Mouse (Mus musculus): ENCODE measurements around the gene Ino80d. TPM values are rescaled to one million over a fixed set of nuclear protein-coding genes. Genes with fewer than 3 reads are reported as not detected.

Gene Ino80d
- polyA plus RNA-seq, 1 experiment from 2014 or later, result 4.9 TPM

GRCm38 (mm10) chr1:63112151-63112864 lies 2.2 kb downstream of the Ino80d start:
- Histone ChIP-seq H3K36me3 (ENCODE audit: control insufficient read depth, insufficient read depth) (no peaks in the 10 kb centered on the region), H3K27me3 (ENCODE audit: control insufficient read depth, insufficient read depth, low read depth, low read length) (no peaks in the 10 kb centered on the region), H3K9me3 (replicated peaks; ENCODE audit: control insufficient read depth, low read length) (no peaks in the 10 kb centered on the region), H3K4me1 (ENCODE audit: control insufficient read depth, low read depth, low read length) (peaks cover 20% of the 10 kb centered on the region), H3K27ac (ENCODE audit: low read length) (peak overlapping the region; percentile 98), H3K4me2 (ENCODE audit: low read depth, low read length) (peak overlapping the region; percentile 81), H3K9ac (ENCODE audit: low read depth, low read length) (peak overlapping the region; percentile 99), H3K4me3 (ENCODE audit: low read depth, low read length) (peak overlapping the region; percentile 90)
- 40% methylated on average over 8 of the region's 8 CpGs for WGBS (ENCODE audit: insufficient replicate concordance)
- ATAC-seq (ENCODE audit: low read depth), result no peak

DNA sequence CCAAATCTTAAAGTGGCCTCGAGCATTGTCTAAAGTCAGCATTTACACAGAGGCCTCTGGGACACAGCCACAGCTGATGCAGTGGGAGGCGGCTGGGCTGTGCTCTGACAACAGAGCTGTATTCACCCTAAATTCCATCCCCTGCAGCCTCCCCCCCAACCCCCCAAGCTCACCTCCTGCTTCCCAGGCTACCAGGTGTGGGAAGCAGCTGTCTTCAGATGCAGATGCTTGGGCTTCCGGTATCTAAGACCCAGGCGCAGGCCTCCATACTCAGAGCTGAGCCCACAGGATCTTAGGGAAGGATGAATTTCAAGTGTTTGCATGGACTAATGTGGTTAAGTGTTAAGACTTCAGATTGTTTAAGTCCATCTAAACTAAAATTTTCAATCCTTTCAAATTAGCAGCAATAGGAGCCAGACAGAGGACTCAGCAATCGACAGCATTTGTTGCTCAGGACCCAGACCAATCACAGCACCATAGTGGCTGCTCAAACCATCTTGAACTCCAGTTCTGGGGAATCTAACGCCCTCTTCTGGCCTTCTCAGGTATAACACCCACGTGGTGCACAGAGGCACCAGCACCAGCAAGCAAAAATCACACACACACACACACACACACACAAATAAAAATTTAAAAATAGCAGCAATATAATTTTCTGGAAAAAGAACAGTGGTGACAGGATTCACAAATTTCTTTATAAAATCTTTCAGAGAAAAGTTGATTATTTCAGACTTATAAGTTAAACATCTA lies 3.8 kb downstream of the Ino80d start:
- Histone ChIP-seq H3K4me1 (ENCODE audit: control insufficient read depth, low read depth, low read length) (peaks cover 12% of the 10 kb centered on the region), H3K9ac (ENCODE audit: low read depth, low read length) (no peak overlapping the region), H3K27ac (ENCODE audit: low read length) (no peak overlapping the region), H3K36me3 (ENCODE audit: control insufficient read depth, insufficient read depth) (no peaks in the 10 kb centered on the region), H3K27me3 (ENCODE audit: control insufficient read depth, insufficient read depth, low read depth, low read length) (no peaks in the 10 kb centered on the region), H3K9me3 (replicated peaks; ENCODE audit: control insufficient read depth, low read length) (no peaks in the 10 kb centered on the region), H3K4me3 (ENCODE audit: low read depth, low read length) (no peak overlapping the region), H3K4me2 (ENCODE audit: low read depth, low read length) (no peak overlapping the region)
- 56% methylated on average over 7 of the region's 7 CpGs for WGBS (ENCODE audit: insufficient replicate concordance)
- ATAC-seq (ENCODE audit: low read depth), result no peak

DNA sequence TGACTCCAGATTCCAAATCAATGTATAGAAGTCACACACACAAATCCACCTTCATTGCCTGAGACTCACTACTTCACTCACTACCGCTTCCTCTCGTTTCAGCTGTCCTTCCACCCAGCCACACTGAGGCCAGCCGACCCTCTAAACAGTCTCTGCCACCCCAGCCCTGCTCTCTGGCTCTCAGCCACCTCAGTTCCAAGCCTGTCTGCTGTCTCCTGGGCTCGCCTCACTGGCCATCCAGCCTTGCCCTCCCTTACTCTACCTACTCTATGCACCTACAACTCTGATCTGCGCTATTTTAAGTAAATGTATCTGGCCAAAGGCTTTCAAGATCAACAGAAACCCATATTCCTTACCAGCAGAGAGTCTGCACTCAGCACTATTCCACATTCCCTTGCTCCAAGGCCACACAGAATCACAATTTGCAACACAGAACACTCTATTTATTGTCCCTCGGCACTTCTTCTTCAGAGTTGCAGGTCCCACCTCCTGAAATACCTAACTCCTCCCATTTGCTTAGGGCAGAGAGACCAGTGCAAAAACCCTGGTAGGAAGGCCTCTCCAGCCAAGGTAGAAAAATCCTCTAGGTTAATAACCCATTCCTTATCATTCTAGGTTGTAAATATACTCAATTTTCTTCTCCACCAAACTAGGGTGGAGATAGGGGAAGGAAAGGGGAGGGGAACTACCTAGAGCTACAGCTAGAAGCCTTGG lies 6.7 kb downstream of the Ino80d start:
- Histone ChIP-seq H3K27me3 (ENCODE audit: control insufficient read depth, insufficient read depth, low read depth, low read length) (no peaks in the 10 kb centered on the region), H3K9ac (ENCODE audit: low read depth, low read length) (no peak overlapping the region), H3K27ac (ENCODE audit: low read length) (no peak overlapping the region), H3K4me1 (ENCODE audit: control insufficient read depth, low read depth, low read length) (peaks cover 12% of the 10 kb centered on the region), H3K4me3 (ENCODE audit: low read depth, low read length) (no peak overlapping the region), H3K9me3 (replicated peaks; ENCODE audit: control insufficient read depth, low read length) (no peaks in the 10 kb centered on the region), H3K4me2 (ENCODE audit: low read depth, low read length) (no peak overlapping the region), H3K36me3 (ENCODE audit: control insufficient read depth, insufficient read depth) (peaks cover 4% of the 10 kb centered on the region)
- no peak for ATAC-seq (ENCODE audit: low read depth)
- 62% methylated on average over 6 of the region's 6 CpGs for WGBS (ENCODE audit: insufficient replicate concordance)

DNA sequence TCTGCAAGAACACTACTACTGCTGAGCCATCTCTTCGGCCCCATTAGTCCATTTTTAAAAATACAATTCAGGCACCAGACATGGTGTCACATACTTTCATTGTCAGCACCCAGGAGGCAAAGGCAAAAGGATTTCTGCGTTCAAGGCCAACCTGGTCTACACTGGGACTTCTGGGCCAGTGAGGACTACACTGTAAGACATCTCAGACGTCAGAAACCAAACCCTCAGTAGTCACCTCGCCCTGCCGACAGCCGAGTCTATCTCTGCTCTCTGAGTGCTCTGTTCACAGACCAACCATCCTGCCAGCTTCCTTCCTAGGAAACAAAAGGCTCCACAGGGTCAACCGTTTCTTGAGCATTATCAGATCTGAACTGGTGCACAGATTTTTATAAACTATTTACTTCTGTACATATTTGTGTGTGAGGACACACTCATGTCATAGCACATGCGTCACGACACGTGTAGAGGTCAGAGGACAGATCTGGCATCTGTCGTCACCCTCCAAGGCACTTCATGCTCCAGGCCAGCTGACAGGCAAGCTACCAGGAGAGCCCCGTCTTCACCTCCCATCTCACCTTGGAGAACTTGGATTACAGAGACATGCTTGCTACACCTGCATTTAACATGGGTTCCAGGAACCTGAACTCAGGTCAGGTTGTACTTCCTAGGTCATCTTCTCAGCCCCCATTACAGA lies 11.6 kb downstream of the Ino80d start:
- Histone ChIP-seq H3K9me3 (replicated peaks; ENCODE audit: control insufficient read depth, low read length) (no peaks in the 10 kb centered on the region), H3K9ac (ENCODE audit: low read depth, low read length) (no peak overlapping the region), H3K4me1 (ENCODE audit: control insufficient read depth, low read depth, low read length) (peaks cover 2% of the 10 kb centered on the region; the same call in 1 of the 2 replicates), H3K27me3 (ENCODE audit: control insufficient read depth, insufficient read depth, low read depth, low read length) (no peaks in the 10 kb centered on the region), H3K27ac (ENCODE audit: low read length) (no peak overlapping the region), H3K4me2 (ENCODE audit: low read depth, low read length) (no peak overlapping the region), H3K36me3 (ENCODE audit: control insufficient read depth, insufficient read depth) (peaks cover 30% of the 10 kb centered on the region), H3K4me3 (ENCODE audit: low read depth, low read length) (no peak overlapping the region)
- no peak for ATAC-seq (ENCODE audit: low read depth)
- WGBS (ENCODE audit: insufficient replicate concordance), result 76% methylated on average over 12 of the region's 12 CpGs

GRCm38 (mm10) chr1:63100196-63100595 lies 14.3 kb downstream of the Ino80d start:
- 82% methylated on average over 8 of the region's 8 CpGs for WGBS (ENCODE audit: insufficient replicate concordance)
- no peak overlapping the region for H3K27ac ChIP-seq (ENCODE audit: low read length)
- H3K4me1 ChIP-seq (ENCODE audit: control insufficient read depth, low read depth, low read length), result no peaks in the 10 kb centered on the region
- H3K27me3 ChIP-seq (ENCODE audit: control insufficient read depth, insufficient read depth, low read depth, low read length), result no peaks in the 10 kb centered on the region
- peaks cover 30% of the 10 kb centered on the region for H3K36me3 ChIP-seq (ENCODE audit: control insufficient read depth, insufficient read depth)
- ATAC-seq (ENCODE audit: low read depth), result no peak
- no peak overlapping the region for H3K4me3 ChIP-seq (ENCODE audit: low read depth, low read length)
- H3K4me2 ChIP-seq (ENCODE audit: low read depth, low read length), result no peak overlapping the region
- H3K9ac ChIP-seq (ENCODE audit: low read depth, low read length), result no peak overlapping the region
- H3K9me3 ChIP-seq (replicated peaks; ENCODE audit: control insufficient read depth, low read length), result no peaks in the 10 kb centered on the region

DNA sequence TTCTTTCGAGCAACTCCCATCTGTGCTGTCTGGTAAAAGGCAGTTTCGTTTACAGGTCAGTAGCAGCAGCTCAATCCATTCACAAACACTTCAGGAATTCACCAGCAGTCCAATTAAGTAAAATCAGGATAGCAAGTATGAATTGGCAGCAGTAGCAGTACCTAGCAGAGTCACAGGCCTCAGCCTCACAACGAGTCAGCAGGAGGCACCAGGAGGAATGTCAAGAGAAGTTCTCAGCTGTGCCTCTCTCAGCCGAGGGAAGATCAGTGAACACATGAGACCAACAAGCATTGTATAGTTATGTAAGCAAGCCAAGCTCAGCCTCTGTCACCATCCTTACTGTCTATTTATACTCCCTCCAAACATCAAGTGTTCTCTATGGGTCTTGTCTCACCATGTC lies 15.6 kb downstream of the Ino80d start:
- no peaks in the 10 kb centered on the region for H3K27me3 ChIP-seq (ENCODE audit: control insufficient read depth, insufficient read depth, low read depth, low read length)
- no peak overlapping the region for H3K4me3 ChIP-seq (ENCODE audit: low read depth, low read length)
- no peak for ATAC-seq (ENCODE audit: low read depth)
- peaks cover 30% of the 10 kb centered on the region for H3K36me3 ChIP-seq (ENCODE audit: control insufficient read depth, insufficient read depth)
- no peak overlapping the region for H3K9ac ChIP-seq (ENCODE audit: low read depth, low read length)
- no peak overlapping the region for H3K4me2 ChIP-seq (ENCODE audit: low read depth, low read length)
- no peaks in the 10 kb centered on the region for H3K4me1 ChIP-seq (ENCODE audit: control insufficient read depth, low read depth, low read length)
- no peaks in the 10 kb centered on the region for H3K9me3 ChIP-seq (replicated peaks; ENCODE audit: control insufficient read depth, low read length)
- H3K27ac ChIP-seq (ENCODE audit: low read length), result no peak overlapping the region
- WGBS (ENCODE audit: insufficient replicate concordance), result 79% methylated on average over 4 of the region's 4 CpGs

GRCm38 (mm10) chr1:63096071-63096470 lies 18.4 kb downstream of the Ino80d start:
- peaks cover 33% of the 10 kb centered on the region for H3K36me3 ChIP-seq (ENCODE audit: control insufficient read depth, insufficient read depth)
- no peak overlapping the region for H3K27ac ChIP-seq (ENCODE audit: low read length)
- no peaks in the 10 kb centered on the region for H3K27me3 ChIP-seq (ENCODE audit: control insufficient read depth, insufficient read depth, low read depth, low read length)
- H3K4me2 ChIP-seq (ENCODE audit: low read depth, low read length), result no peak overlapping the region
- H3K4me1 ChIP-seq (ENCODE audit: control insufficient read depth, low read depth, low read length), result no peaks in the 10 kb centered on the region
- H3K4me3 ChIP-seq (ENCODE audit: low read depth, low read length), result no peak overlapping the region
- H3K9ac ChIP-seq (ENCODE audit: low read depth, low read length), result no peak overlapping the region
- 79% methylated on average over 5 of the region's 5 CpGs for WGBS (ENCODE audit: insufficient replicate concordance)
- ATAC-seq (ENCODE audit: low read depth), result no peak
- no peaks in the 10 kb centered on the region for H3K9me3 ChIP-seq (replicated peaks; ENCODE audit: control insufficient read depth, low read length)

DNA sequence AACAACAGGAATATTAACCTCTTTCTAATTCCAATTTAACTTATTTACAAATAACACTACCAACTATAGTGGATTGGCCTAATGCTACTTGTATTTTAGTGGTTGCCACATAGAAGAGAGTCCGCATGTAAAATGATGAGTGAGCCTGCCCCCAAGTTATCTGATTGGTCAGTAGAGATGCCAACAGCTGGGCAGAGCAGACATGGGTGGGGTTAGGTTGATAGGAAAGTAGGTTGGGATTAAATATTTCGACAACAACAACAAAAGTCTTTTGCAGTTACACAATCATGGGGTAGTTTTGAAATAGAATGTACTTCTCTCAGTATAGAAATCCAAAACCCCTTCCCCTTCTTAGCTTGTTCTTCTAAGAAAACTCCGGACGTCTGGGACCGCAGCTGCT lies 24.7 kb downstream of the Ino80d start:
- H3K36me3 ChIP-seq (ENCODE audit: control insufficient read depth, insufficient read depth), result peaks cover 36% of the 10 kb centered on the region
- H3K9me3 ChIP-seq (replicated peaks; ENCODE audit: control insufficient read depth, low read length), result no peaks in the 10 kb centered on the region
- no peak overlapping the region for H3K4me3 ChIP-seq (ENCODE audit: low read depth, low read length)
- H3K9ac ChIP-seq (ENCODE audit: low read depth, low read length), result no peak overlapping the region
- H3K4me2 ChIP-seq (ENCODE audit: low read depth, low read length), result no peak overlapping the region
- no peak for ATAC-seq (ENCODE audit: low read depth)
- WGBS (ENCODE audit: insufficient replicate concordance), result 78% methylated on average over 5 of the region's 5 CpGs
- H3K27me3 ChIP-seq (ENCODE audit: control insufficient read depth, insufficient read depth, low read depth, low read length), result no peaks in the 10 kb centered on the region
- H3K4me1 ChIP-seq (ENCODE audit: control insufficient read depth, low read depth, low read length), result no peaks in the 10 kb centered on the region
- no peak overlapping the region for H3K27ac ChIP-seq (ENCODE audit: low read length)
